Mouse (Mus musculus) adrenal gland, adult 8-10 months (tissue): ENCODE results near the gene Metrn. TPM values are rescaled to one million over a fixed set of nuclear protein-coding genes. Genes with fewer than 3 reads are reported as not detected.
A peak's percentile ranks its signal among the peaks of the same experiment; 100 is the strongest.

ENCODE experiments used
- DNase-seq: peaks from one replicate; pipeline ENCODE4 v3.0.0; 2022
- total RNA-seq, 4 experiments: library from RNA; stranded (reverse); gene quantifications; 2 replicates each; pipeline ENCODE4 v1.2.4; 2022

Metrn gene
- total RNA-seq, 4 experiments from 2014 or later = 31.4 to 45.8 (median 39.3) TPM

DNA sequence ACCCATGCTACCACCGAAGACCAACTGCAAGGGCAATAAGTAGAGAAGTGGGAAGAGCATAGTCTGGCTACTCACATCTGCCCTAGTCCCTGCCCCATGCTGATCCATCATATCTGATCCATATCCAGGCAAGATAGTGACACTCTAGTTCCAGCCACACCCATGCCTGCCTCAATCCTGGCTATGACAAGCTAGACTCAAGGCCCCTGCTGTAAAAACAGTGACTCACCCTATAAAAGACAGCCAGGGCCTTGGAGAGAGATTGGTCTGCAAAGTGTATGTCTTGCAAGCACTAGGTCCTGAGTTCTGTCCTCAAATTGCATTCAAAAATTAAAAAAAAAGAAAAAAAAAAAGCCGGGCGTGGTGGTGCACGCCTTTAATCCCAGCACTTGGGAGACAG, 9.6 kb upstream of the Metrn start:
- DNase-seq = no peak

DNA sequence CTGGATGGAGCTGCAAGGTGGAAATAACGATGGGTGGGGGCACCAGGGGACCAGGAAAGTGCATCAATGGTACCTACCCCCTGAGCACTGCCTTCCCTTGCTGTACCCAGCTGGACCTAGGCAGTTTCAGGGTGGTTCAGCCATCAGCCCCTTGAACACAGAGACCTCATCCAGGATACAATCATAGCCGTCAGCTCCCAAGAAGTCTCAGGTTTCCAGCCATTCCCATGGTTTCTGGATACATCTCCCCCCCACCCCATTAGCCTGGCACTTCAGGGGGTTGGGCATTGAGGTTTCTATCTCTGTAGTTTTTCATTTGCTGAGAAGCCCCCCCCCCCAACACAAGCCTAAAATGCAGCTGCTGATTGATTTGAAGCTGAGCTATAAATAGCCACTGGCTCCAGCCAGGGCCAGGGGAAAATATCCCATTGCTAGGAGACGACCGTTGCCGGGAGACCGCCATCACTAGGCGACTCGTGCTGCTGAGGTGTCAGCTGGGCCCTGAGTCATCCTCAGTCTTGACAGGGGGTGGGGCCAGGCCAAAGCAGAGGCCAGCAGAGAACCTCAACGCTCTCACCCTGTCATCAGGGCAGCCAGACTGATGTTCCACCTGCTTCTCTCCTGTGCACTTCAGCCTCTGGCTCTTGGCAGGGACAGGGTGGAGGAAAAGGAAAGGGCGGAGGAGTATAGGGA, 6.0 kb upstream of the Metrn start:
- peak; percentile 85 for DNase-seq

DNA sequence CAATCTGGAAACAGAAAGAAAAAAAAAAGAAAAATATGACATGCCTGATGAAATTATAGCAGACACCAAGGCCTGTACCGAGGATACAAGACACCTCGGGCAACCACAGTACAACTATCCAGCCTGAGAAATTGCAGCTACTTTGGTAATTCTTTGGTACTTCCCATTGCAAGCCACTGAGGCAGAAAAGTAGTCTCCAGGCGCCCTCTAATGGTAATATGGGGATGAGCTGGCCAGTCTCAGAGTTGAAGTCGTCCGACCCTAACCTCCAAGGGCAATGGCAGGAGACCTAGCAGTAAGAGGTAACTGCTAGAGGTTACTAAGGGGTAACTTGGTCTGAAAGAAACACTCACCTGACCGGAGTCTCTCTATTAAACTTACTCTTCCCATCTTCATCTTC, 4.1 kb upstream of the Metrn start:
- no peak for DNase-seq

DNA sequence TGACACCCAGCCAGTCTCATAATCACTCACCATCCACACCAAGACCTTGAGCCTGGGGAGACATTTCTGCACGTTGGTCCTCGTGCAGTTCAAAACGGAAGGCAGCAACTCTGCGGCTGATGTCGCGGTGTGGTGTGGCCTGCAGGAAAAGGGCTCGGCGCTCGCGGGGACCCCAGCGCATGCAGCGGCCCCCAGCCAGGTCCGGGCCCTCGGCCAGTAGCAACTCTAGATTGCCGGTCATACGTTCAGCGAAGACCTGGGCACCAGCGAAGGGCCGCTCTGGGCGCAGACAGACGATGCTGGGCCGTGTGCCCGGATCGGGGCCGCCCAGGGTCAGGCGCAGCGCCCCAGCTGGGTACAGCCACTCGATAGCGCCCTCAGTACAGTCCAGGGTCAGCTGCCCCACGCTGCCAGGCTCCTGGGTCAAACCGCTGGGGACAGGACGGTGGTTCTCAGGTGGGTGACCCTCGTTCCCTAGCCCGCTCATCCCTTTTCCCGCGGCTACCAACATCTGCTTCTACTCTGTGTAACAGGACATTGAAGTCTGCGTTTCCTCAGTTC, 645 bp downstream of the Metrn start:
- DNase-seq = no peak

DNA sequence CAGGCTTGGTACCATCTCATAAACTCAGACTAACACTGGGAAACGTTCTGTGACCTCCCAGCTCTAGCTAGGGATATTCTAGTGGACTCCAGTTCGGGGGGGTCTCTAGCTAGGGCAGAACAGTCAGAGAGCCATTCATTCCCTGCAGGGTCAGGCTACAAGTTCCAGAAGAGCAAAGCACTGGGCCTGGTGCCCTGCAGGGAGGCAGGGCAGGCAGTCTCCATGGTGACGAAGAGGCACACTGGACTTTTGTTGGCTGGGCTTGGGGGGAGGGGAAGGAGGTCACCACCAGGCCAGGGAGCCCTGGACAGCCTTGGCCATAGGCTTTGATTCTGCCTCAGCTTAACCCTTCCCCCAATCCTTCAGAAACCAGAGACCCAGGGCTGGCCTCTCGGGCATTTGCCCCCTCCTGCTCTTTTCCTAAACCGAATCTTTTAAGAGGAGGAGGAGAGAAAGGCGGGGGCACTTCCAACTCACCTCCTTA, 1.3 kb downstream of the Metrn start, which contains the start of gene AC134908.4:
TSS of gene AC134908.4 (minus strand) at position 51 of the 484 bp plus-strand sequence.
- no peak for DNase-seq

DNA sequence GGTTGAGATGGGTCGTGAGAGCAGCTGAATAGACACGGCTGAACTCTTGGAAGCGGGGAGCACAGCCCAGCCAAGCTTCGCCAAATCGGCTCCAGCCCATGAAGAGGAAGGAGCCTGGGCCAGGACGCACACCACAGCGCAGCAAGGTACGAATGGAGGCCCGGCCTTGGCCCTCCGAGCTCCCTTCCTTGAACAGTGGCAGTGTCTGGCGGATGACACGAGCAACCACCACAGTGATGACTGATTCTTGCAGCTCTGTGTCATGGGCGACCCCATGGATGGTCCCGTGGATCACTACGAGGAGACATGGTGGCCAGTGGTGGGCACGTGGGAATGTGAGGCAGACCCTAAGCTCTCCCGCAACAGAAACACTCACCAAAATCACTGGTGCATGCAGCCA, 1.9 kb downstream of the Metrn start:
- DNase-seq = no peak

DNA sequence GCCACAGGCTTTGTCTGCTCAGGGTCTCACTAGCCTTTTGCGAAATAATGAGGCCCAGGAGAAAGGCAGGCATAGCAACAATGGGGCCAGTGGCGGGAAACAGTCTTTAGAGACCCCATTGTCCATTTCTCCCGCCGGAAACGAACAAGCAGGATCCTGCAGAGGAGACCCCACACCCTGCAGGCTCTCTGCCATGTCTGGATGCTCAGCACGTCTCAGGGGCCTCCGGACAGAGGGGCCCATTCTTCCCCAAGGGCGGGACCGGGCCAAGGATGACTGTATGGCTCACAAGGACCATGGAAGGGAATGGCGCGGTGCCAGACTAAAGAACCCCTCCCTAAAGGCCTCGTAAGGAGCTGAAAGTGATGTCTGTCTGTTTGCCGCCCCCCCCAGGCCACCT, 2.7 kb downstream of the Metrn start:
- DNase-seq = no peak

DNA sequence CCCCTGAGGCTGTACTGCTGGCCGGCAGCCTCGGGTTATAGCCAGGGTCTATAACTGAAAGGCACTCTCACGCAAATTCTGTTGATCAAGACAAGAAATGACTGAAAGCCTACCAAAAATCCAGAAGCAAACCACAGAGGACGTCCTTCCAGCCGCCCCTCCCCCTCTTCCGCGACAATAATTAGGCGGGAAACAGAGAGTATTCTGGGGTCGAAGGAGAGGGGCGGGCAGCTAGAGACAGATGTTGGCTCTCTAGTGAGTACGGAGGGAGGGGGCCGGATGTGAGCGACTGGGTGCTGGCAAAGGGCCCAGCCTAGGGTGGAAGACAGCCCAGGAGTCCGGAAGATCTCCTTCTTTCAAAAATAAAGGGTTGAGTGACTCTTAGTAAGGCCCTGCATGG, 4.3 kb downstream of the Metrn start, which contains the start of gene Fam173a:
TSS of gene Fam173a (minus strand) at position 287 of the 400 bp plus-strand sequence.
- DNase-seq = no peak

DNA sequence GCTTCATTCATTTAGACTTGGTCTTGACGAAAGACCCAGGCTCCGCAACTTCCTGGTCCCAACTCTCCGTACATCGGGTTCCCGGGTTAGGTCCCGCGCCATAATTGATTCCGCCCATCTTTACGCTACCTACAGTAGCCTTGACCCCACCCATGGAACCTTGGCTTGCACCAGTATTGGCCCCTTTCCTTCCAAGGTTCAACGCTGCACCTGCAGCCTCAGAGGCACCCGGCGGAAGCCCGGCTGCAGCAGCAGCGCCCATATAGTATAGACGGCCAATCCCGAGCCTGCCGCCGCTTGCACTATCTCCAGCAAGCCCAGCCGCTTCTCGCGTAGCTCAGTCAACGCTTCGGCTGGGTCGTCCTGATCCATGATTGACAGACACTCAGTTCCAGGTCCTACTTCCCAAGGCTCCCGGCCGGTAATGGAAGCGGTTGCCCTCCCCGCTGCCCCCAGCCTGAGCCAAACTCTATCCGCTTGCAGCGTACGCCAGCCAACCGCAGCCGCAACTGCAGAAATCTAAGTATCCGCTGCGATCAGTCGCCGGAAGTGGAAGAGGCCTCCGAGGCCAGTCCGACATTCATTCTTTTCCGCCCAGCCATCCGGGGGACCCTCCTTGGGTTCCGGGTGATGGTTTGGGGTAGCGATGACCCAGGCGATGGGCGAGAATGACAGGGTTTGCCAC, 5.0 kb downstream of the Metrn start:
- DNase-seq = no peak

DNA sequence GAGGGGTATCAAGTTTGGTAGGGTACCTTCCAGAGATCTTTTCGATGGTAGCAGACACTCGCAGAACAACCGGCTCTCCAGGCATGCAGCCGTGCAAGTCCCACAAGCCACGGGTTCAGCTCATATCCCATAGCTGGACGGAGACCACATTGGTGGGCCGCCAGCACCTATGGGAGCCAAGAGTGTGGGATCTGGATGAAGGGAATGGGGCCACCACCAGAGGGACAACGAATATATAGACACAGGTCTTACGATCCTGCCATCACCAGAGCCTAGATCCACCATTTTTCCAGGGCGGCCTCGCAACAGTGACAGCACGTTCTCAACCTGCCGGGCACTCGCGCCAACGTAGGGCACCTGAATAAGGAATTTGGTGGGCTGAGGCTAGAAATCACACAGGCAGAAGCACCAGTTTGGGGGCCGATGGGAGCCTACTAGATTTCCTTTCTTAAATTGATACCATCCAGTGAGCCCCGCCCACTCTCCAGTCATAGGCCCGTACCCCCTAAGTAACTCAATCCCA, 5.6 kb downstream of the Metrn start:
- DNase-seq = no peak

DNA sequence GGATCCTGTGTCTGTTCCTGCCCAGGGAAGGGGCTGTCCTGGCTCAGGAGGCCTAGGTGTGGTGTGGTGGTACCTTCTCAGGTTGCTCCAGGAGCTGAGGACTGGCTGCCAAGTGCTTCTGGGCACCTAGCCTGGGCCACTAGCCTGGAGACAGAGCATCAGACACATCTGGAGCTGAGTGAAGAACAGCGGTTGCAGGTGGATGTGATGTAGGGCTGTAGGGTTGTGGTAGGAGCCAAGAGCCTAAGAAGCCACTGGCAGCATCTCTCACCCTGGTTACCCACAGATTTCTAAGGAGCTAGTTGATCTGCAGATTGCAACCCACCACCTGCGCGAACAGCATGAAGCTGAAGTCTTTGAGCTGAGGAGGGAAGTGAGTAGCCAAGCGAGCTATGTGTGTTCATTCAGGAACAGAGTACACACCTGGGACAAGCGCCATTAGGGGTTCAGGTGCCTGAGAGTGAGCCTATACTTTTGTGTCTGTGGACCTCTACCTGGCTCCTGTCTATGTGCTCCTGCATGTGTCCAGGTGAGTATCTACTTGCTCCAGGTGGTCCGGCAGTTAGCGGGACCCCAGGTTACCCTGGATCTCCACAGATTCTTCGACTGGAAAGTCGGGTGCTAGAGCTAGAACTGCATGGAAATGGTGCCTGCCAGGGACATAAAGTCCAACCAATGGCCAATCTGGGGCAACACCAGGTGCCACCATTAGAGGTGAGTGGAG, 10.0 kb downstream of the Metrn start:
- no peak for DNase-seq

DNA sequence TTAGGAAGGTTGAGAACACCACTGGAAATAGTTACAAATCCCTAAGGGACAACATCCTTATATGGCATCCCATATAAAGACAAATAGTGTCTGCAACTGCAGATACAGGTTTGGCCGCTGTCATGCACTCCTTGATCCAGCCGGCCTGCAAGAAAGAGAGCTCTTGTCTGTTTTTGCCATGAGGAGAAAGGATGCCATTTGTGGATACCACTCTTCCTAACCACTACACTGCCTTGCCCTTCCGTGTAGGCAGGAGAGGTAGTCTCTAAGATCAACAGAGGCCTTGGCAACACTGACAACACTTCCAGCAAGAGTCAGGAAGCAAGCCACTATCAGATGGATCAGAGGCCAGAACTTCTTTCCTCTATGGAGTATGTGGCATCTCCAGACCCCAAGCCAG, 10.7 kb downstream of the Metrn start, which contains the start of gene Ccdc78:
TSS of gene Ccdc78 (plus strand) at position 301 of the 400 bp plus-strand sequence.
- DNase-seq = no peak

DNA sequence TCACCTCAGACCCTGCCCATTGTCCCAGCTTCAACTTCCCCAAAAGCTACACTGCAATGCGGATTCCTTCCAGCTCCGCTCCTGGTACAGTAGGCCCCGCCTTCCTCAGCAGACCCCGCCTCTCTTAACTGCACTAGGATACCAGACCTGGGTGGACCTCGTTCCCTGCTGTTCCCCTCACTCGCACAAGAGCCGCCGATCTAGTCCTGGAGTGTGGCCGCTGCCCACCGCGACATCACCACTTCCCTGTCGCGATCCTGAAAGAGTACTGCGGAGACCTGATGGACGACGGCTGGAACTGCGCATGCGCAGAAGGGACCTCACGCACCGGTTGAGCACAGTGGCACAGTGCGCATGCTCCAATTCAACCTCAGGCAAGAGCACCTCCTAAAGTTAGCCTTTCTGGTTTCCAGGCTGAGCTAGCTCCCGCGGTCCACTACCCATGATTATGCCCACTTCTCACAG, 11.6 kb downstream of the Metrn start, which contains the start of gene Haghl:
TSS of gene Haghl (minus strand) at position 393 of the 465 bp plus-strand sequence.
- DNase-seq = peak; percentile 92

DNA sequence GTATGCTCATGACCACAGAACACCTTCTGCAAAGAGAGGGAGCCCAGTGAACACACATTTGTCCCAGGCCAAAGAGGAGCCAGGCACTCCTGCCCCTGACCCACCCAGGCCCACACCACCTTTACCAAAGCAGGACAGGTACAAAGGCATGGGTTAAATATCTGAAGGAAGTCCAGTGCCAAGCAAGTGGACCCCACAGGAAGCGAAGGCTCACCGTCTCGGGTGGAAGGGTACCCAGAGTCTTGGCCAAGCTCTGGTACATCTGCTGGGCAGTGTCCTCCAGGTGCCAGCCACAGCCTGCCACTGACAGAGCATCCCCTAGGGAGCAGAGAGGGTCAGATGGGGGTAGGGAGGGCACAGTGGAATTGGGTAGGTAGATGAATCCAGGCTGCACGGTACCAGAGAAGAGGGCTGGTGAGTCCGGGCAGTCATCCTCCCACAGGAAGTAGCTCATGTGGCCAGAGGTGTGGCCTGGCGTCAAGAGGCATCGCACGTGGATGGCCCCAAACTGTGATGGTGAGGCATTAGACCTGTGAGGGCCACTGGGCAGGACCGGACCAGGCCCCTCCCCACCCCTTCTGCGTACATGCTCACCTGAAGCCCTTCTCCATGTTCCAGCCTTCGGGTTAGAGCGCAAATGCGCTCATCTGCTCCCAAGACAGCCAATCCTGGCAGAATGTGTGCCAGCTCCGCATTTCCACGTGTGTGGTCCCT, 12.9 kb downstream of the Metrn start:
- no peak for DNase-seq

DNA sequence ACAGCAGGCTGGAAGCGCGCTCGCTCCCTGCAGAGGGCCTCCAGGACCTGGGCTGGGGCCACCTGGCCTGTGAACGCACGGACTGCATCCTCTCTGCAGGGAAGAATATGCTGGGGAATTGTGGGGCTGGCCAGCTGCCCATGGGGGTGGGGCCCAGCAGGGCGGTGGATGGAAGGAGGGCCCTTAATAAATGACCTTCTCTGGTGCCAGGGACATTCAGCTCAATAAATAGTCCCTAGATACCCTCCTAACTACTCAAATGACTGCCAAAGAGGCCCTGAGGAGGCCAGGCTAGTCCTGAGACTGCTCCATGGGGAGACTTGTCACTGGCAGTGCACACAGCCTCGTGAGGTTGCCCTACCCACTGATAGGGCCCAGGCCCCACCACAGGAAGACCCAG, 13.8 kb downstream of the Metrn start:
- DNase-seq = no peak

DNA sequence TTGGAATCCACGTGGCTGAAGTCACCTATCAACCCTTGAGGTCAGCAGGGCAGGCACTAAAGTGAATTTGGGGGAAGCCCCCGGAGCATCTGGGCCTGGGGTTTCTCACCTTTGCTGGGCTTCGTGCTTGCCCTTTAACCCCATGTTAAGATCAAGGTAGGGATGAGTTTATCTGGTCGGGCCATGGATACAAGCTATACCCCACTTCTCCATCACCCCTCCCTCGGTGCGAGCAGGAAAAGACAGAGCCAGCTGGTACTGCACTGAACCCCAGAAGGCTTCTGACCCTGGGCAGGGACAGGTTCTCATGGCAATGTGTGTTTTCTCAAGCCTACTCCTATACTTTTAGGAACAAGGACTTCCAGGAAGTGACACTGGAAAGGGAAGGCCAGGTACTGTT, 15.6 kb downstream of the Metrn start:
- DNase-seq = no peak

DNA sequence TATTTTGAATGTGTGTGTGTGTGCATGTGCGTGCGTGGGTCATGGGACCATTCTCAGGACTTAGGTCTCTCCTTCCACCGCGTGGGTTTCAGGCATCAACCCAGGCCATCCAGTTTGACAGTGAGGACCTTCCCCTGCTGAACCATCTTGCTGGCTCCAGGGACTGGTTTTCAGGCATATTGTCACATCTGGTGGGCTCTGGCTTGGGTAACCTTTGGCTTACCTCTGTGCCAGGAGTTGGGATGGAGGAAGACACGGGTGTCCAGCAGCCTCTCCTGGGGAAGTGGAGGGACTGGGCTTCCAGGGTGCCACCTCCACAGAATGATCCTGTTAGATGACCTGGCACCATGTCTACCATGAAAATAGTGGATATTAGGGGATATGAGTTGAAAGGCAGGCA, 19.0 kb downstream of the Metrn start:
- DNase-seq = no peak

DNA sequence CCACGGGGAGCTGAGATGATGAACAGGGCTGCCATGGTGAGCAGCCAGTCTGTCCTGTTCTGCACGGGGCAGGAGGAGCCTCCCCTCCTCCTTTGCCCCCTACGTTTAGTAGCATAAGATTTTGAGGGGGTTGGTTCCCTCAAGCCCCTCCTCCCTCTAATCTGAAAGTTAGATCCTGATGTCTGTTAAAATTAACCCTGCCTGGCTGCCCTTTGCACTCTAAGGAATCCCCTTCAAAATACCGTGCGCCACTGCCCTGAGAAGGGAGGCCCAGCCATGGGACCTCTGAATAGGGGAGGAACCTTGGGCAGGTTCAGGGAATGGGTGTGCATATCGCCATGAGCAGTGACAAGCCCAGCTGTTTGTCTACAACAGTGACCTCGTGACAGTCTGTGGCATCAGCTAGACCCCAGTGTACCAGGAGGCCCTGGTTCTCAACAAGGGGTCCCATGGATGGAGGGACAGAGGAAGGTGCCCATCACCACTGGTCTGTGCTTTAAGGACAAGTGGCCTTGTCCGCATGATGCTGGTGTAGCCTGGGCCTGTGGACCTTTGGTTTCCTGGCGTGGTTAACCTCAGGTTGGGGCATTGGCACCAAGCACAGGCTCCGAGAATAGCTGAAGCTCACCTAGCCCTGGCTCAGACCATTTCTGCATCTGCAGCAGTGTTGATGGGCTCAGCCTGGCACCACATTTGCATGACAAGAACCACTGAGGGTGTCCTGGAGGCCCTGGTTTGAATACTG, 21.4 kb downstream of the Metrn start:
- no peak for DNase-seq

DNA sequence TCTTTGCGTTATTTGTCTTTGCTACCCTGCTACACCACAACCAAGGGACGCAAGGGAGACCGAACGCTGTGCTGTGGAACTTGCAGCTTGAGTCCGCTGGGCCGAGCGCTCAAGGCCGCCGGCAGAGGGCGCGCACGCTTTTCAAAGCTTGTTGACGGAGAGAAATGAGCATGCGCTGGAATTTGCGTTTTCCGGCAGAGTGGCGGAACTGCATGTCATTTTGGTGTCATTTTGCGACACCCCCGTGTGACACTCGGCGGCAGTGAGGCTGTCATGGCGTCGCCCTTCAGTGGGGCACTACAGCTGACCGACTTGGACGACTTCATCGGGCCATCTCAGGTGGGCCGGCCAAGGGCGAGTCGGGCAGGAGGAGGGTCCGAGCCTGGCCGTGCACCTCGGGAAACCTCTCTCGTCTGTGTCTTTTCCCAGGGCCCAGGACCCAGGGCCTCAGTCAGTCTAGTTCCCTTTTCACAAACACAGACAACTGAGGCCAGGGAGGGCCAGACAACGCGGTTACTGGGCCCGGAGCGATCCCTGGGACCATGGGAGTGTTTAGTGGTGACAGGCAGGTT, 23.3 kb downstream of the Metrn start, which contains the start of gene Narfl:
TSS of gene Narfl (plus strand) at position 228 of the 572 bp plus-strand sequence.
- peak; percentile 95 for DNase-seq

DNA sequence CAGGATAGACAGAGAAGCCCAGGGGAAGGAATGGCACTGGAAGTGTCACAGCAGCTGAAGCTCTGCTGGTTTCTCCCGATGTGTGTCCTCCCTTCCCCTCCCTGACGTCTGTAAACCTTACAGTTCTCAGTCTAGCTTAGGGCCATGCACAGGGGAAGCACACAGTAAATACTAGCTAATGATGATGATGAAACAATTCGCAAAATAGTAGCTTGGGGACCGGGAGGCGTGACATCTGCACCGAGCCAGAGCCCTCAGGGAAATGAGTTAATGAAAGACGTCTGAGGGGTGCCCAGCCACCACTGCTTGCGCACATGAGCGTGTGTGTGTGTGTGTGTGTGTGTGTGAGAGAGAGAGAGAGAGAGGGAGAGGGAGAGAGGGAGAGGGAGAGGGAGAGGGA, 27.6 kb downstream of the Metrn start:
- no peak for DNase-seq
